Mouse (Mus musculus) stomach, postnatal 0 days (tissue): Measurements from ENCODE around the gene Etfbkmt. TPM values are rescaled to one million over a fixed set of nuclear protein-coding genes. Genes with fewer than 3 reads are reported as not detected.

Experiments
- ATAC-seq: fragments of 200-750 bp; cut with Nextera tagmentation; 2 replicates; pipeline ENCODE4 v1.8.0; 2017; ENCODE audit not compliant: low FRiP score, low TSS enrichment
- DNase-seq: peaks from one replicate; pipeline ENCODE4 v3.0.0-alpha.2; 2016; ENCODE audit warnings: low spot score
- H3K27ac ChIP-seq: fragments of 300-500 bp; sonication (generic); replicated peaks from 2 replicates; pipeline ENCODE4 v1.5.1; 2014; ENCODE audit warnings: mild to moderate bottlenecking, control low read depth
- H3K27me3 ChIP-seq: fragments of 300-500 bp; sonication (generic); 2 replicates; pipeline ENCODE4 v1.6.1; 2014; ENCODE audit warnings: low read length; ENCODE audit not compliant: control insufficient read depth, insufficient read depth
- H3K36me3 ChIP-seq: fragments of 300-500 bp; sonication (generic); 2 replicates; pipeline ENCODE4 v1.6.1; 2014; ENCODE audit warnings: low read length, mixed read lengths; ENCODE audit not compliant: control insufficient read depth, insufficient read depth
- H3K4me1 ChIP-seq: fragments of 300-500 bp; sonication (generic); replicated peaks from 2 replicates; pipeline ENCODE4 v1.6.1; 2014; ENCODE audit warnings: antibody characterized with exemption; ENCODE audit not compliant: control insufficient read depth, insufficient read depth
- H3K4me2 ChIP-seq: fragments of 300-500 bp; sonication (generic); replicated peaks from 2 replicates; pipeline ENCODE4 v1.6.1; 2014; ENCODE audit warnings: low read depth, mild to moderate bottlenecking, control low read depth, moderate library complexity
- H3K4me3 ChIP-seq: fragments of 300-500 bp; sonication (generic); 2 replicates; pipeline ENCODE4 v1.5.1; 2014; ENCODE audit warnings: low read depth, low read length, control low read depth
- H3K9ac ChIP-seq: fragments of 300-500 bp; sonication (generic); 2 replicates; pipeline ENCODE4 v1.6.1; 2014; ENCODE audit warnings: mild to moderate bottlenecking, low read length, control low read depth, mixed read lengths
- H3K9me3 ChIP-seq: fragments of 300-500 bp; sonication (generic); 2 replicates; pipeline ENCODE4 v1.6.1; 2016; ENCODE audit warnings: low read length; ENCODE audit not compliant: control insufficient read depth
- CTCF ChIP-seq: IDR thresholded peaks from 2 replicates; pipeline ENCODE4 v1.5.1; 2016; ENCODE audit warnings: antibody characterized with exemption, low read depth, mild to moderate bottlenecking, moderate library complexity
- EP300 ChIP-seq: optimal IDR thresholded peaks from 2 replicates; pipeline ENCODE3; 2016; ENCODE audit warnings: antibody characterized with exemption
- WGBS: fragments of 180-500 bp; shearing (Covaris S2); extraction: QIAGEN DNeasy Blood & Tissue Kit; methylation state at CpG from one replicate; pipeline ENCODE4 v1.1.7; 2014; 5-methylcytosine and 5-hydroxymethylcytosine counted together
- polyA plus RNA-seq: library from polyadenylated mRNA; unstranded; fragments of >200 nt; fragmentation: Nextera tagmentation; extraction: Ambion mirVana; gene quantifications from 2 replicates; pipeline ENCODE4 v1.2.1, GENCODE M21; 2015

Gene Etfbkmt
- polyA plus RNA-seq, 1 experiment from 2014 or later, result 12.6 TPM

DNA sequence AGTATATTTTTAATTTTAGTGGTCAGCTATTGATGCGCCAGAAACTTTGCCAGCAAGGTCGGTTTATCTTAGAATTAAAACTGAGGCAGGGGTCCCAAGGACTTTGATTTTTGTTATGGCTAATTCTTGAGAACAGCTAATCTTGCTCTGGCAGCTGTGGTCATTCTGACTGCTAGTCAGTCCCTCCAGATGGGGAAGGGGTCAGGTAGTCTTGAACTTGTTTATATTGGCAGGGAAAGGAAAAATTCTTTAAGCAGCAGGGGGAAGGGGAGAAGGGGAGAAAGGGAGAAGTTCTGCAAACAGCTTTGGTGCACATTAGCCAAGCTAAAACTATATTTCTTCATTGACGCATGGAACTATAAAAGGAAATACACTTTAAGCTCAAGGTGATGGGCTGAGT, 57.5 kb downstream of the Etfbkmt start:
- Histone ChIP-seq H3K4me1 (no peaks in the 10 kb centered on the region), H3K9ac (no peak overlapping the region), H3K27me3 (no peaks in the 10 kb centered on the region), H3K27ac (no peak overlapping the region), H3K36me3 (no peaks in the 10 kb centered on the region), H3K4me3 (no peak overlapping the region), H3K9me3 (no peaks in the 10 kb centered on the region), H3K4me2 (no peak overlapping the region)
- ATAC-seq (no peak; the same call in 1 of the 2 replicates), DNase-seq (no peak)
- WGBS, result 48% methylated on average over 3 of the region's 3 CpGs
- TF ChIP-seq EP300 (no peak), CTCF (no peak)

DNA sequence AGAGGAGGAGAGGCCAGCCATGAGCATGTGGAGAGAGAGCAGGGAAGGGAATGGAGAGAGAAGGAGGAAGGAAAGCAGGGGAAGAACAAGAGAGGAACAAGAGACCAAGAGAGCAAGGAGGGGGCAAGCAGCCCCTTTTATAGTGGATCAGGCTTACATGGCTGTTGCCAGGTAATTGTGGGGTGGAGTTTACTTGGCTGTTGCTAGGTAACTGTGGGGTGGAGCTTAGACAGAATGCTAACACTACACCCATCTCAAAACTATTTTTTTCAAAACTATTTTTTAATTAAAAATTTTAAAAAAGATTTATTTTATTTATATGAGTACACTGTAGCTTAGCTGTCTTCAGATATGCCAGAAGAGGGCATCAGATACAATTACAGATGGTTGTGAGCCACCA, 58.9 kb downstream of the Etfbkmt start:
- DNase-seq, result no peak
- ATAC-seq, result no peak
- Histone ChIP-seq H3K36me3 (no peaks in the 10 kb centered on the region), H3K27me3 (no peaks in the 10 kb centered on the region), H3K4me1 (no peaks in the 10 kb centered on the region), H3K4me2 (no peak overlapping the region), H3K4me3 (no peak overlapping the region), H3K27ac (no peak overlapping the region), H3K9me3 (no peaks in the 10 kb centered on the region), H3K9ac (no peak overlapping the region)
- no peak for TF ChIP-seq EP300
- TF ChIP-seq CTCF, result no peak

Other genes with a start within 250 kb of the Etfbkmt start
- gene Caprin2, start 243.6 kb upstream of the Etfbkmt start, polyA plus RNA-seq, result 4.0 and 5.0 TPM in 2 replicates
- gene Sinhcaf, start 193.4 kb upstream of the Etfbkmt start, polyA plus RNA-seq, result 27.6 and 27.9 TPM in 2 replicates
- 1.7 and 2.0 TPM in 2 replicates for gene Dennd5b, start 38.2 kb upstream of the Etfbkmt start, polyA plus RNA-seq
- not detected in 2 replicates for gene Gm10203, start 9.7 kb upstream of the Etfbkmt start, polyA plus RNA-seq
- gene Amn1, start 48.9 kb downstream of the Etfbkmt start, polyA plus RNA-seq, result 20.1 and 20.2 TPM in 2 replicates
- gene Resf1, start 169.6 kb downstream of the Etfbkmt start, polyA plus RNA-seq, result 18.1 and 20.8 TPM in 2 replicates